Comparison of ENCODE assay signal across 21 mouse cellular contexts in genomic region chr5:117928553-117928952, GRCm38 (mm10). TPM values are rescaled to one million over a fixed set of nuclear protein-coding genes. Genes with fewer than 3 reads are reported as not detected.
A peak's percentile ranks its signal among the peaks of the same experiment; 100 is the strongest.
DNase-seq lines count a peak whose midpoint lies in the region; ATAC-seq and TF ChIP-seq lines count a peak whose summit lies in the region.
"Had no signal": no experiment of that assay in that cellular context is flagged by ENCODE, and none has a peak within 500 bp of the region (broad histone marks: within the 10 kb centered on the region; RNA-seq: fewer than 3 reads in every experiment).

No protein-coding gene starts in this region.

- no peak overlapping the region for H3K9ac ChIP-seq in forebrain, postnatal 0 days
- no peak overlapping the region for H3K9ac ChIP-seq in forebrain, embryonic 11.5 days (ENCODE audit: low read length)
- no peak overlapping the region for H3K9ac ChIP-seq in stomach, postnatal 0 days (ENCODE audit: low read length)
- no peak overlapping the region for H3K9ac ChIP-seq in hindbrain, embryonic 11.5 days (ENCODE audit: low read depth, low read length)
- H3K9ac ChIP-seq: limb, embryonic 13.5 days; liver, embryonic 12.5 days; midbrain, embryonic 12.5 days; neural tube, embryonic 12.5 days had no signal

- no peaks in the 10 kb centered on the region for H3K4me1 ChIP-seq in forebrain, postnatal 0 days (ENCODE audit: insufficient read depth)
- H3K4me1 ChIP-seq in forebrain, embryonic 11.5 days (replicated peaks; ENCODE audit: control insufficient read depth, insufficient read depth, low read length), result 0 out of 2 replicates have a peak, but pooled peaks cover 1% of the 10 kb centered on the region
- H3K4me1 ChIP-seq in E14TG2a.4 (replicated peaks; ENCODE audit: low read depth, low read length), result no peaks in the 10 kb centered on the region
- H3K4me1 ChIP-seq in stomach, postnatal 0 days (replicated peaks; ENCODE audit: control insufficient read depth, insufficient read depth), result no peaks in the 10 kb centered on the region
- no peaks in the 10 kb centered on the region for H3K4me1 ChIP-seq in hindbrain, embryonic 11.5 days (replicated peaks; ENCODE audit: control insufficient read depth, insufficient read depth, low read length)
- H3K4me1 ChIP-seq: forebrain, embryonic 10.5 days; heart, embryonic 10.5 days; limb, embryonic 13.5 days; liver, embryonic 12.5 days; midbrain, embryonic 12.5 days; neural tube, embryonic 12.5 days had no signal

- no peaks in the 10 kb centered on the region for H3K9me3 ChIP-seq in forebrain, postnatal 0 days (ENCODE audit: low read length)
- no peaks in the 10 kb centered on the region for H3K9me3 ChIP-seq in forebrain, embryonic 11.5 days (ENCODE audit: control insufficient read depth, low read length)
- no peaks in the 10 kb centered on the region for H3K9me3 ChIP-seq in E14TG2a.4 (ENCODE audit: low read length)
- H3K9me3 ChIP-seq in stomach, postnatal 0 days (ENCODE audit: control insufficient read depth, low read length), result no peaks in the 10 kb centered on the region
- no peaks in the 10 kb centered on the region for H3K9me3 ChIP-seq in hindbrain, embryonic 11.5 days (ENCODE audit: control insufficient read depth, low read length)
- H3K9me3 ChIP-seq: forebrain, embryonic 10.5 days; heart, embryonic 10.5 days; limb, embryonic 13.5 days; liver, embryonic 12.5 days; midbrain, embryonic 12.5 days; neural tube, embryonic 12.5 days had no signal

- TF ChIP-seq EP300 in stomach, postnatal 0 days (optimal IDR thresholded peaks at IDR 0.05), result no peak

- H3K36me3 ChIP-seq in forebrain, postnatal 0 days (ENCODE audit: insufficient read depth), result no peaks in the 10 kb centered on the region
- no peaks in the 10 kb centered on the region for H3K36me3 ChIP-seq in forebrain, embryonic 11.5 days (ENCODE audit: control insufficient read depth, insufficient read depth, low read length)
- H3K36me3 ChIP-seq in E14TG2a.4 (ENCODE audit: insufficient read depth, low read length), result no peaks in the 10 kb centered on the region
- no peaks in the 10 kb centered on the region for H3K36me3 ChIP-seq in stomach, postnatal 0 days (ENCODE audit: control insufficient read depth, insufficient read depth, low read length)
- no peaks in the 10 kb centered on the region for H3K36me3 ChIP-seq in hindbrain, embryonic 11.5 days (ENCODE audit: control insufficient read depth, insufficient read depth, low read length)
- H3K36me3 ChIP-seq: forebrain, embryonic 10.5 days; heart, embryonic 10.5 days; limb, embryonic 13.5 days; liver, embryonic 12.5 days; midbrain, embryonic 12.5 days; neural tube, embryonic 12.5 days had no signal

- TF ChIP-seq CTCF in forebrain, postnatal 0 days (IDR thresholded peaks at IDR 0.05; ENCODE audit: low read depth), result peak; percentile 19; the same call in 1 of the 2 replicates
- peak; percentile 58 for TF ChIP-seq CTCF in layer of hippocampus, adult 2 months (conservative IDR thresholded peaks at IDR 0.05)
- peak; percentile 32 for TF ChIP-seq CTCF in E14TG2a.4 (conservative IDR thresholded peaks at IDR 0.05; ENCODE audit: low read length)
- peak; percentile 27; the same call in 1 of the 2 replicates for TF ChIP-seq CTCF in stomach, postnatal 0 days (IDR thresholded peaks at IDR 0.05; ENCODE audit: low read depth)

- 90% methylated on average over 2 of the region's 2 CpGs for WGBS in forebrain, postnatal 0 days
- 94% methylated on average over 2 of the region's 2 CpGs for WGBS in forebrain, embryonic 11.5 days
- 85% methylated on average over 2 of the region's 2 CpGs for WGBS in stomach, postnatal 0 days
- 96% methylated on average over 2 of the region's 2 CpGs for WGBS in hindbrain, embryonic 11.5 days

- H3K27ac ChIP-seq in forebrain, postnatal 0 days (ENCODE audit: low read depth, low read length), result no peak overlapping the region
- H3K27ac ChIP-seq in forebrain, embryonic 11.5 days (ENCODE audit: low read depth, low read length), result no peak overlapping the region
- H3K27ac ChIP-seq in layer of hippocampus, adult 2 months, result no peak overlapping the region
- H3K27ac ChIP-seq in stomach, postnatal 0 days (replicated peaks), result no peak overlapping the region
- no peak overlapping the region for H3K27ac ChIP-seq in hindbrain, embryonic 11.5 days (ENCODE audit: low read depth, low read length)
- H3K27ac ChIP-seq: forebrain, embryonic 10.5 days; heart, embryonic 10.5 days; limb, embryonic 13.5 days; liver, embryonic 12.5 days; midbrain, embryonic 12.5 days; neural tube, embryonic 12.5 days had no signal

- DNase-seq in forebrain, postnatal 0 days, result no peak
- no peak for DNase-seq in forebrain, embryonic 11.5 days (ENCODE audit: low spot score)
- DNase-seq in layer of hippocampus, adult 2 months (ENCODE audit: low spot score in 2 of 2), result no peak
- DNase-seq in layer of hippocampus, postnatal 36 days, result no peak
- no peak for DNase-seq in stomach, postnatal 0 days (ENCODE audit: low spot score)
- DNase-seq in hindbrain, embryonic 11.5 days (ENCODE audit: low spot score), result no peak
- DNase-seq: adrenal gland, adult 8-10 months; cerebellum, adult 11-12 months; kidney, adult 18-20 months; kidney, postnatal 10 days; lung, adult 18-20 months; thymus, postnatal 14 days had no signal

- H3K4me3 ChIP-seq in forebrain, postnatal 0 days (ENCODE audit: low read depth, low read length), result no peak overlapping the region
- H3K4me3 ChIP-seq in forebrain, embryonic 11.5 days (ENCODE audit: low read depth, low read length), result no peak overlapping the region
- no peak overlapping the region for H3K4me3 ChIP-seq in layer of hippocampus, adult 2 months
- H3K4me3 ChIP-seq in E14TG2a.4 (replicated peaks; ENCODE audit: low read length), result no peak overlapping the region
- H3K4me3 ChIP-seq in stomach, postnatal 0 days (ENCODE audit: low read depth, low read length), result no peak overlapping the region
- no peak overlapping the region for H3K4me3 ChIP-seq in hindbrain, embryonic 11.5 days (ENCODE audit: low read depth, low read length)
- H3K4me3 ChIP-seq: forebrain, embryonic 10.5 days; heart, embryonic 10.5 days; limb, embryonic 13.5 days; liver, embryonic 12.5 days; midbrain, embryonic 12.5 days; neural tube, embryonic 12.5 days had no signal

- H3K27me3 ChIP-seq in forebrain, postnatal 0 days (ENCODE audit: insufficient read depth, low read length), result no peaks in the 10 kb centered on the region
- no peaks in the 10 kb centered on the region for H3K27me3 ChIP-seq in forebrain, embryonic 11.5 days (ENCODE audit: control insufficient read depth, insufficient read depth, low read length)
- H3K27me3 ChIP-seq in E14TG2a.4 (ENCODE audit: insufficient read depth, low read length), result peaks cover 8% of the 10 kb centered on the region
- no peaks in the 10 kb centered on the region for H3K27me3 ChIP-seq in stomach, postnatal 0 days (ENCODE audit: control insufficient read depth, insufficient read depth, low read length)
- no peaks in the 10 kb centered on the region for H3K27me3 ChIP-seq in hindbrain, embryonic 11.5 days (ENCODE audit: control insufficient read depth, insufficient read depth, low read length)
- H3K27me3 ChIP-seq: neural tube, embryonic 12.5 days had no signal

- no peak for ATAC-seq in forebrain, postnatal 0 days
- no peak for ATAC-seq in forebrain, embryonic 11.5 days (replicated peaks; ENCODE audit: low FRiP score)
- ATAC-seq in stomach, postnatal 0 days (ENCODE audit: low FRiP score, low TSS enrichment), result no peak
- no peak for ATAC-seq in hindbrain, embryonic 11.5 days (ENCODE audit: low FRiP score)
- ATAC-seq: activated CD4-positive, CD25-positive, alpha-beta regulatory T cell, adult 4 months; liver, embryonic 12.5 days; Patski had no signal

- no peak overlapping the region for H3K4me2 ChIP-seq in forebrain, postnatal 0 days (ENCODE audit: low read depth)
- H3K4me2 ChIP-seq in forebrain, embryonic 11.5 days (ENCODE audit: low read depth, low read length, severe bottlenecking), result no peak overlapping the region
- no peak overlapping the region for H3K4me2 ChIP-seq in stomach, postnatal 0 days (replicated peaks; ENCODE audit: low read depth)
- no peak overlapping the region for H3K4me2 ChIP-seq in hindbrain, embryonic 11.5 days (replicated peaks; ENCODE audit: low read depth, low read length)
- H3K4me2 ChIP-seq: limb, embryonic 13.5 days; liver, embryonic 12.5 days; midbrain, embryonic 12.5 days; neural tube, embryonic 12.5 days had no signal

RNA-seq across cellular contexts. Expression of gene Fbxo21, which starts 48.0 kb away (rescaled TPM):
- 176 and 197 TPM in 2 replicates for total RNA-seq in forebrain, postnatal 0 days (2014; rRNA removed)
- polyA plus RNA-seq in forebrain, postnatal 0 days (2015; fragmentation: Nextera tagmentation; extraction: Ambion mirVana), result 150 and 161 TPM in 2 replicates
- 122 and 130 TPM in 2 replicates for polyA plus RNA-seq in forebrain, embryonic 11.5 days (2014; fragmentation: Nextera tagmentation; extraction: Ambion mirVana)
- total RNA-seq in layer of hippocampus, adult 2 months (2021), result 100 to 1,000 TPM; 140 to 165 TPM
- total RNA-seq in layer of hippocampus, postnatal 36 days (2021), result 100 to 1,000 TPM; 145 to 152 TPM
- polyA plus RNA-seq in stomach, postnatal 0 days (2015; fragmentation: Nextera tagmentation; extraction: Ambion mirVana), result 19.2 and 20.7 TPM in 2 replicates
- polyA plus RNA-seq in hindbrain, embryonic 11.5 days (2014; fragmentation: Nextera tagmentation; extraction: Ambion mirVana), result 80.2 and 93.6 TPM in 2 replicates
